Mouse (Mus musculus) stomach, embryonic 14.5 days (tissue): ENCODE results near the gene Reep3. TPM values are rescaled to one million over a fixed set of nuclear protein-coding genes. Genes with fewer than 3 reads are reported as not detected.

Source experiments
- ATAC-seq: fragments of 200-750 bp; cut with Nextera tagmentation; 2 replicates; pipeline ENCODE4 v1.8.0; 2017; ENCODE audit warnings: low read depth, moderate TSS enrichment; ENCODE audit not compliant: insufficient number of reproducible peaks, insufficient read depth, low FRiP score
- H3K27ac ChIP-seq: fragments of 300-500 bp; sonication (generic); 2 replicates; pipeline ENCODE4 v1.5.1; 2014; ENCODE audit warnings: mild to moderate bottlenecking, low read length, moderate library complexity, mixed read lengths
- H3K27me3 ChIP-seq: fragments of 300-500 bp; sonication (generic); 2 replicates; pipeline ENCODE4 v1.6.1; 2014; ENCODE audit warnings: low read length, control low read depth, mixed read lengths; ENCODE audit not compliant: control insufficient read depth, insufficient read depth
- H3K36me3 ChIP-seq: fragments of 300-500 bp; sonication (generic); 2 replicates; pipeline ENCODE4 v1.6.1; 2014; ENCODE audit warnings: mild to moderate bottlenecking, control low read depth, low read length, moderate library complexity, mixed read lengths; ENCODE audit not compliant: control insufficient read depth, insufficient read depth
- H3K4me1 ChIP-seq: fragments of 300-500 bp; sonication (generic); 2 replicates; pipeline ENCODE4 v1.6.1; 2014; ENCODE audit warnings: low read length, control low read depth, mixed read lengths; ENCODE audit not compliant: control insufficient read depth, insufficient read depth
- H3K4me2 ChIP-seq: fragments of 300-500 bp; sonication (generic); replicated peaks from 2 replicates; pipeline ENCODE4 v1.6.1; 2014; ENCODE audit warnings: low read depth, low read length, control low read depth
- H3K4me3 ChIP-seq: fragments of 300-500 bp; sonication (generic); 2 replicates; pipeline ENCODE4 v1.5.1; 2014; ENCODE audit warnings: low read depth, low read length, control low read depth
- H3K9ac ChIP-seq: fragments of 300-500 bp; sonication (generic); replicated peaks from 2 replicates; pipeline ENCODE4 v1.6.1; 2014; ENCODE audit warnings: low read depth, mild to moderate bottlenecking, control low read depth, low read length, moderate library complexity, mixed read lengths
- H3K9me3 ChIP-seq: fragments of 300-500 bp; sonication (generic); 2 replicates; pipeline ENCODE4 v1.6.1; 2016; ENCODE audit warnings: low read depth, low read length, control low read depth; ENCODE audit not compliant: control insufficient read depth
- WGBS: fragments of 180-500 bp; shearing (Covaris S2); extraction: QIAGEN DNeasy Blood & Tissue Kit; methylation state at CpG from one replicate; pipeline ENCODE4 v1.1.7; 2014; 5-methylcytosine and 5-hydroxymethylcytosine counted together
- polyA plus RNA-seq: library from polyadenylated mRNA; unstranded; fragments of >200 nt; fragmentation: Nextera tagmentation; extraction: Ambion mirVana; gene quantifications from 2 replicates; pipeline ENCODE4 v1.2.1, GENCODE M21; 2014

Gene Reep3
- polyA plus RNA-seq, 1 experiment from 2014 or later, result 52.6 TPM

DNA sequence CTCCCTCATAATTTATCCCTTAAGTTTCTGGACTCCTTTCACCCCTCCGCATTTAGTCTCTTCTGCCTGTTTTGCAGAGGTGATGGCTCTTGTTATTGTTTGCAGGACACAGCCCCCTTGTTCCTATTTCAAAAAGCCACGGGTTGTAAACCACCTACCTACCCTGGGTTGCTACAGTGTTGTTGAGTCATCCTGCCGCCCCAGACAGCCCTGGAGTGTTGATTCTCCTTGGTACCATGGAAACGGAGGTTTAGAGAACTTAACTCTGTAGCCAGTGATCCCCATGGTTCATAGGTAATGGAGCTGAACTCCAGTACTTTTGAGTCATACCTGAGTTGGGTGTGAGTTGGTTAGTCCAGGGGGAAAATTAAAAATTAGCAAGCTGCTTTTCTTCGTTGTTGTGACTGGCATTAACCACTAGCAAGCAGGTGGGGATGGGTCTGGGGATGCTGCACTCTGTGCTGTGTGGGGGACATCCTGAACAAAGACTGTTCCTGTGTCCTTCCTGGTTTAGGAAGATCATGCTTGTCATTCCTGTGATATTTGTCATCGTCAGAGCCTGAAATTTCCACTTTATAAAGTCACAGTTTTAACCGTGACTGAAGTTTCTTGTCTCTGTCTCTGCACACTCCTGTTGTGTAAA lies 1.8 kb upstream of the Reep3 start:
- no peak for ATAC-seq
- no peaks in the 10 kb centered on the region for H3K27me3 ChIP-seq
- no peak overlapping the region; the same call in 1 of the 2 replicates for H3K9ac ChIP-seq
- 24% methylated on average over 7 of the region's 7 CpGs for WGBS
- no peaks in the 10 kb centered on the region for H3K9me3 ChIP-seq
- peak overlapping the region; percentile 67 for H3K4me2 ChIP-seq
- no peaks in the 10 kb centered on the region for H3K36me3 ChIP-seq
- H3K4me3 ChIP-seq, result peak overlapping the region; percentile 94
- H3K27ac ChIP-seq, result no peak overlapping the region
- peaks cover 37% of the 10 kb centered on the region for H3K4me1 ChIP-seq

DNA sequence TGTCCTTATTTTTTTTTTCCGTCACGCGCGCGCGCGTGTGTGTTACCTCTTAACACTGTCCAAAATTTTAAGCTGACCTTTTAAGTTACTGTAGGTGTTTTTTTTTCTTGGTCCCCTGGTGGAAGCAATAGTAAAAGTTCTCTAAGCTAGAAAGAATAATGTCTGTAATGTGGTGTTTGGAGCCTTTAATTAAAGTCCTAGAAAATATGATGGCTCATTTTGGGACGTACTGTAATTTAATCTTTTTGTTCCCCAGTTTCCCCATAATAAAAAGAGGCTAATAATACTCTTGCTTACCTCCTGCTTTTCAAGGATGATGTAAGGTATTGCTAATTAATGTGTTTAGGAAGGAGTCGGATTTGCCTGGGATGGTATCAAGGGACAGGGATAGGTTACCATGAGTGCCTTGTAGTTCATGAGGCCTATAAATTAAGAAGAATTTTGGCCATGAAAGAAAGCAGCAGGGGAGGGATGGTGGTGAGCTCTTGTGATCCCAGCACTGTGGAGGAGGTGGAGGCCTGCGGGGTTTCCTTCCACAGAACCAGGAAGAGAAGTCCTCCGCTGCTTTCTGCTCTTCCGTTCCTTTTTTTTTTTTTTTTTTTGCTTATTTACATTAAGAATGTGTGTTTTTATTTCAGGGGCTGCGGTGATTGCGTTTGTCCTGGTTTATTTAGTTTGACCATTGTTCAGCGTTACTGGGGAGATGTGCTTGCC lies 849 bp upstream of the Reep3 start:
- Histone ChIP-seq H3K27ac (peak overlapping the region; percentile 100), H3K4me3 (peak overlapping the region; percentile 94), H3K27me3 (no peaks in the 10 kb centered on the region), H3K9ac (peak overlapping the region; percentile 98), H3K36me3 (no peaks in the 10 kb centered on the region; the same call in 1 of the 2 replicates), H3K9me3 (no peaks in the 10 kb centered on the region), H3K4me2 (peak overlapping the region; percentile 67), H3K4me1 (peaks cover 29% of the 10 kb centered on the region; the same call in 1 of the 2 replicates)
- WGBS, result 2% methylated on average over 15 of the region's 15 CpGs
- ATAC-seq, result no peak

DNA sequence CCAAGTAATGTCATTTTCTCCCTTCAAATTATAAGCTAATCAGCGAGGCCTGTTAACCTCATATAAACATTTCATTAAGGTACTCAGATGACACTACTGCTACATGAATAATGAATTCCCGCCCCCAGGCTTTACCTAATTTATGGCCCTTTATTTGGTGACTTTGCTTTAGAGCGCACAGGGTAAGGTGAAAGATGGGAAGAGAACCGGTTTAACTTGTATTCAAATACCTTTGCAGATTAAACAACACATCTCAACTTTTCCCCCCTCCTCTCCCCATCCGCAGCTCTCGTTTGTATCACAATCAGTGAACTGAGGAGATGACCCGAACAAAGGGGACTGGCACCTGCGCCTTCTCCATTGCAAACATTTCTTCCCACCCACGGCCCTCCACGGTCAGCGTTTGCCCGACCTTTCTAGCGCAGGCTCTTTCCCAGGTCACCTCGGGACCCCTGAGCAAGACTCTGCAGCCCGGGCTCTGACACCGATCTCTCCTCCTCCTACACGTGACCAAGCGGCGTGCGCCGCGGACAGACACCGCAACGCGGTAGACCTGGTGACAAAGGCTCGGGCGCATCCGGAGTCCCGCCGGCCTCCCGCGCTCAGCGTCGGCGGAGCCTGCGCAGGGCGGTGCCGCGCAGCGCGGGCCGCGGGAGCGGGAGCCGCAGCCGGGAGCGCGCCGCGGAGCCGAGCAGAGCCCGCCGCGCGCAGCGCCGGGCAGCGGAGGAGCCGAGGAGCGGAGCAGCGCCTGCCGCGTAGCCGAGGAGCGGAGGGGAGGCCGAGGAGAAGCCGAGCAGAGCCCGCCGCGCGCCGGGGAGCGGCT lies 736 bp downstream of the Reep3 start, which contains the start of gene Jmjd1c:
Jmjd1c (plus strand) TSS at position 328 of the 823 bp plus-strand sequence.
- peak within 1 kb of the TSS; percentile 67 for H3K4me2 ChIP-seq
- peak within 1 kb of the TSS; percentile 94 for H3K4me3 ChIP-seq
- H3K9ac ChIP-seq, result peak within 1 kb of the TSS; percentile 98
- ATAC-seq, result peak; percentile 86
- 2% methylated on average over 41 of the region's 73 CpGs for WGBS
- peak within 1 kb of the TSS; percentile 100 for H3K27ac ChIP-seq
- H3K36me3 ChIP-seq, result no peaks in the 10 kb centered on the region; the same call in 1 of the 2 replicates
- H3K27me3 ChIP-seq, result no peaks in the 10 kb centered on the region
- H3K9me3 ChIP-seq, result no peaks in the 10 kb centered on the region
- peaks cover 24% of the 10 kb centered on the region; the same call in 1 of the 2 replicates for H3K4me1 ChIP-seq

DNA sequence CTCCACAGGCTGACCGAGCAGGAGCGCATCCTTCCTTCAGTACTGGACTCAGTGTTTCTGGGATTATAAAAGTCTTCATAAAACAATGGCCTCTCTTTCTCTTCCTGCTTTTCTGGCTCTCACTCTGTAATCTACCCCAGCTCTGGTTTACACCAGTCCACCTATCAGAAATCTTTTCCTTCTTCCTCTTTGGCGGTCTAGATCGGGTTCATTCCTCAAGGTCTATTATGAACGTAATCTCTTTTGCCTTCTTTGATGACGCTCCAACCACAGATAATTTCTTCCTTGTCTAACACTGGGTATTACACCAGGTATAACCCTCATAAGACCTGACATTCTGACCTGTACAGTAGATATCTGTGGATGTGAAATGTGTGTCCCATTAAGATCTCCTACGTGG lies 1.8 kb downstream of the Reep3 start:
- Histone ChIP-seq H3K9me3 (no peaks in the 10 kb centered on the region), H3K27me3 (no peaks in the 10 kb centered on the region), H3K27ac (no peak overlapping the region), H3K4me2 (no peak overlapping the region), H3K4me3 (no peak overlapping the region), H3K4me1 (peaks cover 20% of the 10 kb centered on the region; the same call in 1 of the 2 replicates), H3K9ac (no peak overlapping the region), H3K36me3 (no peaks in the 10 kb centered on the region; the same call in 1 of the 2 replicates)
- no peak for ATAC-seq
- WGBS, result 71% methylated on average over 7 of the region's 7 CpGs

- WGBS, result 95% methylated on average over 4 of the region's 4 CpGs
- ATAC-seq, result no peak
- Histone ChIP-seq H3K27ac (no peak overlapping the region), H3K9ac (no peak overlapping the region), H3K4me1 (peaks cover 7% of the 10 kb centered on the region; the same call in 1 of the 2 replicates), H3K4me2 (no peak overlapping the region), H3K4me3 (no peak overlapping the region), H3K27me3 (no peaks in the 10 kb centered on the region), H3K36me3 (no peaks in the 10 kb centered on the region; the same call in none of the 2 replicates), H3K9me3 (no peaks in the 10 kb centered on the region)
These were observed 6.1 kb downstream of the Reep3 start for GRCm38 (mm10) chr10:67090611-67091010.

DNA sequence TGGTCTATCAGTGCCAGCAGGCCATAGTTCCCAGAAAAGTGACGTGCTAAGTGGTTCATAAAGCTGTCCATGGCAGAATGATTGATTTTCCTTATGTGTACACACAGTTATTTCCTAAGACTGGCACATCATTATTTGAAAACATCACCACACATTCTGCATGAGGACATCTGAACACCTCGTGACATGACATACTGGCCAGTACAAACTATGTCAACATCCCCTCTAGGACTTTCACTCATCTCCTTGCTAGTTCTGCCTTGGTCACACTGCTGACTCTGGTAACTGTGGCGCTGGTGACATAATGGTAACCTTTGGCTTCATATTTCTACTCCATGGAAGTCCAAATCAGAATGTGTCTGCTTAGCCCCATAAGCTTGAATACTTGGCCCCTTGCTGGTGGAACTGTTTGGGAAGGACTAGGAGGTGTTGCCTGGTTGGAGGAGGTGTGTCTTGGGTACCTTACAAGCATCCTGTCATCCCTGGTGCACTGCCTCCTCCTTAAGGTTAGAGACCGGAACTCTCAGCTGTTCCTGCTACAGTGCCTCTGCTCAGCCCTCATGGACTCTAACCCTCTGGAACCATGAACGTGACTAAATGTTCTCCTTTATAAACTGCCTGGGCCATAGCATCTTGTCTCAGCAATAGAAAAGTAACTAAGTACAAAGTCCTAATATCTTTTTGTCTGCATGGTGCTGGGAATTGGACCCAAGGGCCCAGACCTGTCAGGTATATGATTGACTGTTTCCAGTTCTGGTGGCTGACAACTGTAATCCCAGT lies 9.1 kb downstream of the Reep3 start:
- H3K4me3 ChIP-seq, result no peak overlapping the region
- H3K36me3 ChIP-seq, result no peaks in the 10 kb centered on the region; the same call in 1 of the 2 replicates
- no peak for ATAC-seq
- H3K4me2 ChIP-seq, result no peak overlapping the region
- WGBS, result 86% methylated on average over 5 of the region's 5 CpGs
- no peaks in the 10 kb centered on the region for H3K4me1 ChIP-seq
- no peak overlapping the region for H3K27ac ChIP-seq
- no peaks in the 10 kb centered on the region for H3K27me3 ChIP-seq
- H3K9me3 ChIP-seq, result no peaks in the 10 kb centered on the region
- no peak overlapping the region for H3K9ac ChIP-seq

DNA sequence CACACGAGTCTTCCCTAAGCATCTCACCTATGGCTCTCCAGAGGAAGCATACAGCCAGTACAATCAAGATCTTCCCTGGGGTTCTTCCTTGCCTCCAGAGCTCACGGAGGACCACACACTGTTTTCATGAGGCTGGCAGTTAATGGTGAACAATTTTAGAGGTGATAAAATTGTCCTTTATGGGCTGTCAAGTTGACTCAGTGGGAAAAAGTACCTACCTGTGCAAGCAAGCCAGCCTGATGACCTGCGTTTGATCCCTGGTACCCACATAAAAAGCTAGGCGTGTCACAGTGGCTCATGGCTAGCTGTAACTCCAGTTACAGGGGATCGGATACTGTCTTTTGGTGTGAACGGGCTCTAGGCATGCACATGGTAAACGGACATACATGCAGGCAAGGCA lies 10.8 kb downstream of the Reep3 start:
- no peaks in the 10 kb centered on the region; the same call in 1 of the 2 replicates for H3K36me3 ChIP-seq
- H3K4me2 ChIP-seq, result no peak overlapping the region
- 78% methylated on average over 7 of the region's 7 CpGs for WGBS
- H3K4me3 ChIP-seq, result no peak overlapping the region
- no peak overlapping the region for H3K27ac ChIP-seq
- H3K9ac ChIP-seq, result no peak overlapping the region
- H3K4me1 ChIP-seq, result 0 out of 2 replicates have a peak, but pooled peaks cover 2% of the 10 kb centered on the region
- no peaks in the 10 kb centered on the region for H3K27me3 ChIP-seq
- no peaks in the 10 kb centered on the region for H3K9me3 ChIP-seq
- ATAC-seq, result no peak
